ENCODE assay signal across 8 mouse cellular contexts in the genomic region with DNA sequence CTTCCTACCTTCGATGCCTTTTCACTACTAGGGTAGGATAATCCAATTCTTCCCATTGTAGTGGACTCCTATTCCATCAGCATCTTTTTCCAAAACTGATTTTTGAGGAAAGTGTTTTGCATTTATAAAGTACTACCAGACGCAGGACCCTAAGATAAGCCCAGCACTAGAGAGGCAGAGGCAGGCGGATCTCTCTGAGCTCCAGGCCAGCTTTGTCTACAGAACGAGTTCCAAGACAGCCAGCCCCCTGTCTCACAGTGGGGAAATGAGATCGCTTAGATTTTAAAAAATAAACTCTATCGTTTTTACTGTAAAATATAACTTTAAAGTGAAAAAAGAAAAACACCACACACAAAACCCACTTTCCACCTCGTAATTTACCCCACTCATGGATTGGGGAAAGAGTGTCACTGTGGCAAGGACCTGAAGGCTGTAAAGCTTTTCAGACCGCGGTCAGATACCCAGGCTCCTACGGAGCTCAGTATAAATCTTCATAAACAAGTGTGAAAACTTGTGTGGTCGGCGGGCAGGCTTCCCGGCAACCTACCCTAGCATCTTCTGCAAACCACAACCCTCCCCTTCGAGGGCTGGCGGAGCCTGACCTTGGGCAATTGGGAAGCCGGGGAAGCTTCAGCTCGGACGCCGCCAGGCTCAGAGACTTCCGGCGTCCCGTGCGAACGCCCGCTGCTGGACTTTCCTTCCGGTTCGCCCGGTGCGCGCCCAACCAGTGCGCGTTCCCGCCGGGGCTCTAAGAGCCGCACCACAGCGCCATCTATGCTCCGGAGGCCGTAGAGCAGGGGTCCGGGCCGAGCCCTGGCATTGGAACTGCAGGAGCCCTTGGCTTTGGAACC. TPM values are rescaled to one million over a fixed set of nuclear protein-coding genes. Genes with fewer than 3 reads are reported as not detected.
A peak's percentile ranks its signal among the peaks of the same experiment; 100 is the strongest.
DNase-seq lines count a peak whose midpoint lies in the region; ATAC-seq and TF ChIP-seq lines count a peak whose summit lies in the region.

A gene (minus strand): TSS at position 747 of the 851 bp plus-strand sequence.

- H3ac ChIP-seq in myocyte (ENCODE audit: control insufficient read depth, insufficient read length): no peak within 1 kb of the TSS

- 5% methylated on average over 40 of the region's 40 CpGs for WGBS in heart, embryonic 11.5 days (ENCODE audit: insufficient replicate concordance)
- WGBS in kidney, embryonic 16.5 days: 5% methylated on average over 40 of the region's 40 CpGs
- WGBS in liver, adult 2 months: 4% methylated on average over 40 of the region's 40 CpGs

- no peaks in the 10 kb centered on the region; the same call in 1 of the 2 replicates for H3K79me2 ChIP-seq in liver, adult 2 months (ENCODE audit: control insufficient read depth, insufficient read depth, low read length)
- H3K79me2 ChIP-seq in myocyte (ENCODE audit: control insufficient read depth, insufficient read depth): no peaks in the 10 kb centered on the region

- TF ChIP-seq CTCF in bone marrow macrophage, adult 2 months (IDR thresholded peaks at IDR 0.05; ENCODE audit: low read depth, low read length): peak; percentile 44; the same call in 1 of the 2 replicates
- peak; percentile 57; the same call in 1 of the 2 replicates for TF ChIP-seq CTCF in embryonic fibroblast, embryonic 13.5 days (IDR thresholded peaks at IDR 0.05; ENCODE audit: borderline replicate concordance, insufficient read depth, low read length)
- peak; percentile 90 for TF ChIP-seq CTCF in liver, adult 2 months (IDR thresholded peaks at IDR 0.05; ENCODE audit: low read depth, low read length)

- peak; percentile 91 for ATAC-seq in heart, embryonic 11.5 days (replicated peaks; ENCODE audit: insufficient number of reproducible peaks, low FRiP score, low TSS enrichment)
- ATAC-seq in kidney, embryonic 16.5 days (ENCODE audit: low FRiP score, low TSS enrichment): peak; percentile 96

- H3K4me2 ChIP-seq in heart, embryonic 11.5 days: peak within 1 kb of the TSS; percentile 64
- peak within 1 kb of the TSS; percentile 77 for H3K4me2 ChIP-seq in kidney, embryonic 16.5 days (replicated peaks; ENCODE audit: low read depth, low read length)
- peak within 1 kb of the TSS; percentile 91 for H3K4me2 ChIP-seq in myocyte (ENCODE audit: low read depth)

- H3K9me3 ChIP-seq in heart, embryonic 11.5 days (replicated peaks; ENCODE audit: control insufficient read depth, low read length): no peaks in the 10 kb centered on the region
- peaks cover 3% of the 10 kb centered on the region; the same call in 1 of the 2 replicates for H3K9me3 ChIP-seq in kidney, embryonic 16.5 days (ENCODE audit: low read length)

- peak; percentile 93 for DNase-seq in A20 (ENCODE audit: low read depth, low spot score)
- DNase-seq in liver, adult 2 months (ENCODE audit: extremely low read depth, low read depth, low spot score): peak; percentile 78
- DNase-seq in splenic B cell, adult 2 months (ENCODE audit: low read depth, low spot score): peak; percentile 92

- peak within 1 kb of the TSS; percentile 91 for H3K4me3 ChIP-seq in bone marrow macrophage, adult 2 months (ENCODE audit: insufficient read depth, low read length)
- peak within 1 kb of the TSS; percentile 85 for H3K4me3 ChIP-seq in embryonic fibroblast, embryonic 13.5 days (ENCODE audit: insufficient read depth, low read length)
- H3K4me3 ChIP-seq in heart, embryonic 11.5 days (ENCODE audit: low read depth, low read length): peak within 1 kb of the TSS; percentile 70
- peak within 1 kb of the TSS; percentile 85 for H3K4me3 ChIP-seq in kidney, embryonic 16.5 days (ENCODE audit: low read length)
- peak within 1 kb of the TSS; percentile 77 for H3K4me3 ChIP-seq in liver, adult 2 months (ENCODE audit: insufficient read depth, low read depth, low read length)
- H3K4me3 ChIP-seq in myocyte: peak within 1 kb of the TSS; percentile 60

- peak within 1 kb of the TSS; percentile 80 for H3K9ac ChIP-seq in heart, embryonic 11.5 days (ENCODE audit: low read depth, low read length)
- H3K9ac ChIP-seq in kidney, embryonic 16.5 days (replicated peaks; ENCODE audit: low read length): peak within 1 kb of the TSS; percentile 94
- peak within 1 kb of the TSS; percentile 63 for H3K9ac ChIP-seq in liver, adult 2 months (ENCODE audit: low read depth, low read length)

- TF ChIP-seq POLR2A in bone marrow macrophage, adult 2 months (IDR thresholded peaks at IDR 0.05; ENCODE audit: borderline replicate concordance, low read depth, low read length): peak; percentile 83; the same call in 1 of the 2 replicates
- peak; percentile 90 for TF ChIP-seq POLR2A in embryonic fibroblast, embryonic 13.5 days (IDR thresholded peaks at IDR 0.05; ENCODE audit: low read depth, low read length)
- peak; percentile 47 for TF ChIP-seq POLR2A in liver, adult 2 months (IDR thresholded peaks at IDR 0.05; ENCODE audit: extremely low read depth, insufficient read depth, low read length)
- TF ChIP-seq POLR2A in myocyte (IDR thresholded peaks at IDR 0.05; ENCODE audit: insufficient read length, low read depth): peak; percentile 72

- H3K27me3 ChIP-seq in heart, embryonic 11.5 days (ENCODE audit: control insufficient read depth, insufficient read depth, low read length): no peaks in the 10 kb centered on the region
- H3K27me3 ChIP-seq in kidney, embryonic 16.5 days (ENCODE audit: insufficient read depth, low read length): no peaks in the 10 kb centered on the region
- H3K27me3 ChIP-seq in liver, adult 2 months (ENCODE audit: control insufficient read depth, insufficient read depth, low read length): no peaks in the 10 kb centered on the region
- H3K27me3 ChIP-seq in myocyte (ENCODE audit: control insufficient read depth, insufficient read depth, insufficient read length): no peaks in the 10 kb centered on the region
- no peaks in the 10 kb centered on the region for H3K27me3 ChIP-seq in splenic B cell, adult 2 months (ENCODE audit: control insufficient read depth, insufficient read depth, low read length, poor library complexity, severe bottlenecking)

- H3K36me3 ChIP-seq in heart, embryonic 11.5 days (ENCODE audit: control insufficient read depth, insufficient read depth, low read length): no peaks in the 10 kb centered on the region
- no peaks in the 10 kb centered on the region for H3K36me3 ChIP-seq in kidney, embryonic 16.5 days (ENCODE audit: insufficient read depth, low read length)
- H3K36me3 ChIP-seq in liver, adult 2 months (ENCODE audit: control insufficient read depth, insufficient read depth, low read length): no peaks in the 10 kb centered on the region
- no peaks in the 10 kb centered on the region for H3K36me3 ChIP-seq in myocyte (ENCODE audit: control insufficient read depth, insufficient read depth)
- no peaks in the 10 kb centered on the region for H3K36me3 ChIP-seq in splenic B cell, adult 2 months (ENCODE audit: control insufficient read depth, insufficient read depth, low read length, poor library complexity, severe bottlenecking)

- peak within 1 kb of the TSS; percentile 70 for H3K27ac ChIP-seq in bone marrow macrophage, adult 2 months (ENCODE audit: insufficient read depth, low read depth, low read length)
- H3K27ac ChIP-seq in embryonic fibroblast, embryonic 13.5 days (ENCODE audit: insufficient read depth, low read length): peak within 1 kb of the TSS; percentile 65; the same call in 1 of the 2 replicates
- H3K27ac ChIP-seq in heart, embryonic 11.5 days (ENCODE audit: low read depth, low read length): peak within 1 kb of the TSS; percentile 85
- H3K27ac ChIP-seq in kidney, embryonic 16.5 days (ENCODE audit: low read length): peak within 1 kb of the TSS; percentile 85
- peak within 1 kb of the TSS; percentile 62 for H3K27ac ChIP-seq in liver, adult 2 months (replicated peaks; ENCODE audit: insufficient read depth, low read depth, low read length)

- peaks cover 8% of the 10 kb centered on the region for H3K4me1 ChIP-seq in bone marrow macrophage, adult 2 months (ENCODE audit: control insufficient read depth, insufficient read depth, low read length)
- peaks cover 2% of the 10 kb centered on the region; the same call in 1 of the 2 replicates for H3K4me1 ChIP-seq in embryonic fibroblast, embryonic 13.5 days (ENCODE audit: control insufficient read depth, insufficient read depth, low read length)
- no peaks in the 10 kb centered on the region for H3K4me1 ChIP-seq in heart, embryonic 11.5 days (ENCODE audit: control insufficient read depth, insufficient read depth, low read length)
- H3K4me1 ChIP-seq in kidney, embryonic 16.5 days (ENCODE audit: insufficient read depth, low read length): 0 out of 2 replicates have a peak, but pooled peaks cover 3% of the 10 kb centered on the region
- no peaks in the 10 kb centered on the region; the same call in 1 of the 2 replicates for H3K4me1 ChIP-seq in liver, adult 2 months (ENCODE audit: control insufficient read depth, insufficient read depth, low read length)

TF ChIP-seq in myocyte, 11 proteins besides CTCF, POLR2A, EP300 and RAD21:
- peak; percentile 71 for TF ChIP-seq POLR2AphosphoS2 (IDR thresholded peaks at IDR 0.05; ENCODE audit: insufficient read length, low read depth)
- TF ChIP-seq TCF12 (IDR thresholded peaks at IDR 0.05; ENCODE audit: insufficient read depth, poor library complexity, severe bottlenecking): no peak
- TF ChIP-seq MYOG (IDR thresholded peaks at IDR 0.05; ENCODE audit: control insufficient read depth in 1 of 3, insufficient read depth in 1 of 3, insufficient read length in 2 of 3, low read depth in 2 of 3): peak in 1 of 3 experiments; percentile 26

RNA-seq across cellular contexts. Expression of the gene that starts here (rescaled TPM):
- 19.9 and 24.2 TPM in 2 replicates for polyA plus RNA-seq in bone marrow macrophage, adult 2 months (2012; ENCODE audit: insufficient read depth, insufficient read length, missing spikeins)
- polyA plus RNA-seq in embryonic fibroblast, embryonic 13.5 days (2011; ENCODE audit: insufficient read length, low read depth, missing spikeins): 19.9 and 24.1 TPM in 2 replicates
- polyA plus RNA-seq in heart, embryonic 11.5 days (2014; fragmentation: Nextera tagmentation; extraction: Ambion mirVana): 54.2 and 54.5 TPM in 2 replicates
- 44.0 and 44.4 TPM in 2 replicates for polyA plus RNA-seq in kidney, embryonic 16.5 days (2015; fragmentation: Nextera tagmentation; extraction: Ambion mirVana)
- 18.1 and 25.8 TPM in 2 replicates for total RNA-seq in liver, adult 2 months (2014; rRNA removed)
- polyA plus RNA-seq in liver, adult 2 months (2012; rRNA removed): 2.6 and 2.9 TPM in 2 replicates
- 20.4 TPM for polyA plus RNA-seq in myocyte (2012; fragmentation: generic; extraction: Trizol)

Comparison
In these comparisons a context has a peak if more than half of its experiments do, and no peak if none do; other contexts are left out.
1. Peak in every context shown above with its lines: DNase-seq, ATAC-seq, H3K4me3 ChIP-seq and H3K27ac ChIP-seq.